Mouse (Mus musculus) layer of hippocampus, adult 9-11 months (tissue): ENCODE measurements at regions not wholly inside any gene's neighbourhood (a gene's known extent, or its start where the extent isn't known, plus 50 kb on each side); places are given as distances from the start of the nearest gene placed in this dataset.

ENCODE experiments used
- DNase-seq: peaks from one replicate; pipeline ENCODE4 v3.0.0; 2022

- no peak for DNase-seq
Measured at GRCm38 (mm10) chr1:151121686-151122085, 60.7 kb upstream of the Gm47985 start.

GRCm38 (mm10) chr1:151123964-151124363 is 58.4 kb upstream of the Gm47985 start:
- DNase-seq: no peak

DNA sequence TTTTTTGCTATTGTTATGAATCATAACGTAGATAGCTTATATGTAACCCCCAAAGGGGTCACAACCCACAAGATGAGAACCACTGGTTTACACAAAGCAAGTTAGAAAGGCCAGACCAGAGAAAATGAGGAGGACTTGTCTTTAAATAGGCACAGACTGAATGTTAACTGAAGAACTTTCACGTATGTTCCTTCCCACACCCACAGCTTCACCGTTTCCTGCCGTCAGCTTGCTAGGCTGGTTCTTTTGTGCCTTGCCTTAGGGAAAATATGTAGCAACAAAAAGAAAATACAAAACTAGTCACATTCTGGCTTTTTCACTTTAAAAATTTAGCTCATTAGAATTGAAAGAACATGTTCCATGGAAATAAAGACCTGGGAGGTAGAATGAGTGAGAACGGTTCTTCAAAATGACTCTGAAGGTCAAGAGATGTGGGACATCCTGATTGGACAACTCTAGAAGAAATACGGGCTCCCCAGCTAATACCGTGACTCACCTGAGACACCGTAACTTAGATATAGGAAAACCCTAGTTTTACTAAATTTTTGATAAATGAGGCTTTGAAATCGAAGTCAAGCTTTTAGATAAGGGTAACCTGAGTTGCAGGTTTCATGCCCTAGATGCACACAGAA is 57.2 kb upstream of the Gm47985 start:
- no peak for DNase-seq

- DNase-seq: no peak
Measured at GRCm38 (mm10) chr1:151125764-151126485, 56.4 kb upstream of the Gm47985 start.

- no peak for DNase-seq
Measured at GRCm38 (mm10) chr1:151126756-151127155, 55.6 kb upstream of the Gm47985 start.

DNA sequence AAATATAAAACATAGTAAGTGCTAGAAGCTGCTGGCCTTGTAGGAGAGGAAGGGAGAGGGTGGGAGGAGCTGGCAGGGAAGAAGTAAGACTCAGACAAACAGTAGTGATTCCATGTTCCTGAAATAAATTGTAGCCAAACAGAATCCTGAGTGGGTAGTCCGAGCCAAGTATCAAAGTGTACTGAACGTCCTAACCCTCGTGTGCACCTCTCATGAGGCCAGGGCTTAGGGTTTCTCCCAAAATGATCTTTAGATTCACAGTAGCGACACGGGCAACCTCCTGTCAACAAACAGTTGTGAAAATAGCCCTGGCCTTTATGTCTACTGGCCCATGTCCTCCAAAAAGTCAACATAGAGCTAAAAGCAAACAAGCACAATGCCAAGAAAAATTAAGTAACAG is 54.3 kb upstream of the Gm47985 start:
- DNase-seq: no peak

GRCm38 (mm10) chr1:151128955-151129354 is 53.4 kb upstream of the Gm47985 start:
- no peak for DNase-seq

DNA sequence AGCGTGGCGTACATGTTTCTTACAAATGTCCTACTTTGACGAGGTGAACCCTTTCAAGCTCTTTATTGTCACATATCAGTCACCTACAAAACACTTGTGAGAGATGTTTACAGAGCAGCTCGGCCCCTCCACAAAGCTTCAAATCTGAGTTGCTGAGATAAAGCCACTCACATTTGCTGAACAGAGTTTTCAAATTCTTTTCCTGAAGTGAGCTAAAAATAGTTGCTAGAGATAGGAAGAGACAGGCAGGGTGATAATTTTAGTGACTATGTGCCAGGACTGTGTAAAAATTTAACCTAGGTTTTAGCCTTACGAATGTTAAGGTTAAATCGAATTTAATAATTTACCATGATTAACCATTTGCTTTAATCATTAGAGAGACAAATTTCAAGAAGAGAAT is 52.3 kb upstream of the Gm47985 start:
- no peak for DNase-seq

GRCm38 (mm10) chr1:151130845-151131626 is 51.3 kb upstream of the Gm47985 start:
- no peak for DNase-seq

- no peak for DNase-seq
Measured at GRCm38 (mm10) chr1:151131627-151132284, 50.6 kb upstream of the Gm47985 start.
